Mouse (Mus musculus): Measurements from ENCODE around the gene Zg16. TPM values are rescaled to one million over a fixed set of nuclear protein-coding genes. Genes with fewer than 3 reads are reported as not detected.
A peak's percentile ranks its signal among the peaks of the same experiment; 100 is the strongest.
"Not testable (repeated sequence)": the region's sequence is repeated elsewhere in the genome, so short reads cannot be mapped to it uniquely, and the experiment has no call there.

Gene Zg16
- polyA plus RNA-seq, 1 experiment from 2014 or later, result not detected

DNA sequence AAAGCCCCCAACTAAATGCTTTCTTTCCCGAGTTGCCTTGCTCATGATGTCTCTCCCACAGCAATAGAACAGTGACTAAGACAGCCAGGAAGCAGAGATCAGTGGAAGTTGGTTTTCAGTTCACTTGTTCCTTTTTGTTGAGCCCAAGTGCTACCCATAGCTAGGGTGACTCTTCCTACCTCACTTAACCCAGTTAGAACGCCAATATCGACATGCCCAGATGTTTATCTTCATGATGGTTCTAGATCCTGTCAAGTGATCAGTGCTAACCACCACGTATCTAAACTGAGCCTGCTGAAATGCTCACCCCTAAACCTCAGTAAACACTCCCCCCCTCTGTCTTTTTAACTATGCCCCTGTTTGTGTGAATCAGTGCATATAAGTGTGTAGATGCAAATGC, 12.4 kb upstream of the Zg16 start:
- no peak for ATAC-seq (ENCODE audit: low FRiP score, low read depth)
- no peak overlapping the region for H3K9ac ChIP-seq
- H3K9me3 ChIP-seq, result no peaks in the 10 kb centered on the region
- H3K36me3 ChIP-seq, result no peaks in the 10 kb centered on the region
- H3K4me1 ChIP-seq, result 0 out of 2 replicates have a peak, but pooled peaks cover 9% of the 10 kb centered on the region
- H3K4me3 ChIP-seq, result no peak overlapping the region
- WGBS, result 84% methylated on average over 4 of the region's 4 CpGs
- no peaks in the 10 kb centered on the region for H3K27me3 ChIP-seq
- no peak overlapping the region for H3K4me2 ChIP-seq (replicated peaks)
- H3K27ac ChIP-seq, result no peak overlapping the region

DNA sequence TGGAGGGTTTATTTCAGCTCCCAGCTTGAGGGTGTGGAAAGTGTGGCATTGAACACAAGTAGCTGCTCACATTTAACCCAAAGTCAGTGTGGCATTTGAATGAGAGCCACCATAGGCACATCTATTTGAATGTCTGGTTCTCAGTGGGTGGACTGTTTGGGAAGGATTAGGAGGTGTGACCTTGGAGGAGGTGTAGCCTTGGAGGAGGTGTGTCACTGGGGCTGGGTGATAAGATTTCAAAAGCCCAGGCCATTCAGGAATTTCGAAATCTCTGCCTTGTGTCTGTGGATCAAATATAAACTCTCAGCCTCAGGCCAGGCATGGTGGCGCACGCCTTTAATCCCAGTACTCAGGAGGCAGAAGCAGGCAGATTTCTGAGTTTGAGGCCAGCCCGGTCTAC, 11.8 kb upstream of the Zg16 start:
- no peak for ATAC-seq (ENCODE audit: low FRiP score, low read depth)
- 84% methylated on average over 4 of the region's 4 CpGs for WGBS
- H3K9me3 ChIP-seq, result no peaks in the 10 kb centered on the region

DNA sequence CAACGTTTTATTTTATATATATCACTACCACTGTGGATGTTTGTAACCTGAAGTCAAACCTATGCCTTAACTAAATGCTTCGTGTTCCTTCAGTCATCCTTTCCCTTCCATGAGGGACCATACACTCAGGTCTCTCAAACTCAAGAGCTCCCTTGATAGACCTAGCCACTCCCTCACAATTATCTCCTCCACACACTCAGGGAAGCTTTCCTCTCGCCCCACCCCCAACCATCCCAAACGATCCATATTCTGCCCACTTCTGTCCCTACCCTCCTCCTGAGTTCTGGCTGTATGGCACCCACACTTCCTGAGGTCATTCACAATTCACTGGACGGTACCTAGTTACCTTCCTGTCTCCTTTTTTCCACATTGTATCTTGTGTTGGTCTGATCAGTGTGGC, 11.4 kb upstream of the Zg16 start:
- no peak overlapping the region for H3K27ac ChIP-seq
- no peak overlapping the region for H3K4me3 ChIP-seq
- 81% methylated on average over 5 of the region's 5 CpGs for WGBS
- H3K36me3 ChIP-seq, result no peaks in the 10 kb centered on the region
- no peaks in the 10 kb centered on the region for H3K27me3 ChIP-seq
- H3K4me1 ChIP-seq, result 0 out of 2 replicates have a peak, but pooled peaks cover 5% of the 10 kb centered on the region
- no peaks in the 10 kb centered on the region for H3K9me3 ChIP-seq
- no peak overlapping the region for H3K9ac ChIP-seq
- no peak for ATAC-seq (ENCODE audit: low FRiP score, low read depth)
- no peak overlapping the region for H3K4me2 ChIP-seq (replicated peaks)

More for the DNA sequence above, 11.8 kb upstream of the Zg16 start:
- 0 out of 2 replicates have a peak, but pooled peaks cover 5% of the 10 kb centered on the region for H3K4me1 ChIP-seq
- no peak overlapping the region for H3K4me2 ChIP-seq (replicated peaks)
- H3K27ac ChIP-seq, result no peak overlapping the region
- H3K27me3 ChIP-seq, result no peaks in the 10 kb centered on the region
- no peak overlapping the region for H3K9ac ChIP-seq
- H3K36me3 ChIP-seq, result no peaks in the 10 kb centered on the region
- no peak overlapping the region for H3K4me3 ChIP-seq

DNA sequence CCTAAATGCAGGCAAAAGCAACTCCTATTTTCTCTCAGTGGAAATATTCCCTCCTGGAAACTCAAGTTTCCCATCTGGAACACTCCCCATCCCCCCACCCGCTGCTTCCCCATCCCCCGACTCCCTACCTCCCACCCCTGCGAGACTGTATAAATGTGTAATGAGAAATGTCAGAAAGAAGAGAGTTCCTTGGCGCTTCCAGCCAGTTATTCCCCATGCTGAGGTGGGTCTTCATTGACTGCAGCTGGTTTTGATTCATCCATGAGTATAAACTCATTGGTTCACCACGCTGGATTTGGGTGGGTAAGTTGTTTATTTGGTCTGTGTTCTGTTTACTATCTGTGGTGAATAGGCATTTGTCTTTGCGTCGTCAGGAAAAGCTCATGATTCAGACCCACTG, 9.3 kb upstream of the Zg16 start:
- Histone ChIP-seq H3K36me3 (no peaks in the 10 kb centered on the region), H3K27ac (no peak overlapping the region; the same call in 1 of the 2 replicates), H3K9me3 (no peaks in the 10 kb centered on the region), H3K27me3 (no peaks in the 10 kb centered on the region), H3K9ac (no peak overlapping the region), H3K4me1 (0 out of 2 replicates have a peak, but pooled peaks cover 8% of the 10 kb centered on the region), H3K4me2 (replicated peaks) (no peak overlapping the region), H3K4me3 (no peak overlapping the region)
- no peak for ATAC-seq (ENCODE audit: low FRiP score, low read depth)
- WGBS, result 59% methylated on average over 7 of the region's 7 CpGs

DNA sequence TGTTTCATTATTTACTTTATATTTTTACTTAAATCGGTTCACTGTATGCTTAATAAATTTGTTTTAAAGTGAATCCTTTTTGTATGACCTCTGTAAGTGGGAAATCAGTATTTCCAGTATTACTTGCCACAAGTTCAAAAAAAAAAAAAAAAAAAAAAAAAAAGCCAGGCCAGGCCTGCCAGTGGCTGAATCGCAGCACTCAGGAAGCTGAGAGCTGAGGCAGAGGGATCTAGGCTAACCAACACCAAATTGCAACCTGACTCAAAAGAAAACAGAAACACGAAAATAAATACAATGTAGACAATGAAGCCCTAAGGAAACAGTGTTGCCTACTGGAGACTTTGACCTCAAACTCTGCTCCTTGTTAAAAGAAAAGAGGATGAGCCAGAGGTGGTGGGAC, 6.8 kb upstream of the Zg16 start:
- ATAC-seq (ENCODE audit: low FRiP score, low read depth), result no peak
- H3K4me3 ChIP-seq, result no peak overlapping the region
- H3K9me3 ChIP-seq, result no peaks in the 10 kb centered on the region
- H3K36me3 ChIP-seq, result no peaks in the 10 kb centered on the region
- no peaks in the 10 kb centered on the region for H3K27me3 ChIP-seq
- H3K4me2 ChIP-seq (replicated peaks), result no peak overlapping the region
- WGBS, result 74% methylated on average over 3 of the region's 3 CpGs
- H3K27ac ChIP-seq, result no peak overlapping the region
- no peak overlapping the region for H3K9ac ChIP-seq
- 0 out of 2 replicates have a peak, but pooled peaks cover 13% of the 10 kb centered on the region for H3K4me1 ChIP-seq

- Histone ChIP-seq H3K9me3 (no peaks in the 10 kb centered on the region), H3K27ac (no peak within 1 kb of the TSS), H3K9ac (no peak within 1 kb of the TSS), H3K36me3 (no peaks in the 10 kb centered on the region), H3K4me1 (0 out of 2 replicates have a peak, but pooled peaks cover 12% of the 10 kb centered on the region), H3K27me3 (0 out of 2 replicates have a peak, but pooled peaks cover 2% of the 10 kb centered on the region), H3K4me3 (peak within 1 kb of the TSS; percentile 16), H3K4me2 (replicated peaks) (peak within 1 kb of the TSS; percentile 46)
- 58% methylated on average over 16 of the region's 16 CpGs for WGBS
- ATAC-seq (ENCODE audit: low FRiP score, low read depth), result peak; percentile 32; the same call in 1 of the 2 replicates
Observed at GRCm38 (mm10) chr7:127091114-127091896, 4.2 kb upstream of the Zg16 start, which contains the start of gene AI467606. TSS of gene AI467606 (plus strand) at chr7:127091359.

DNA sequence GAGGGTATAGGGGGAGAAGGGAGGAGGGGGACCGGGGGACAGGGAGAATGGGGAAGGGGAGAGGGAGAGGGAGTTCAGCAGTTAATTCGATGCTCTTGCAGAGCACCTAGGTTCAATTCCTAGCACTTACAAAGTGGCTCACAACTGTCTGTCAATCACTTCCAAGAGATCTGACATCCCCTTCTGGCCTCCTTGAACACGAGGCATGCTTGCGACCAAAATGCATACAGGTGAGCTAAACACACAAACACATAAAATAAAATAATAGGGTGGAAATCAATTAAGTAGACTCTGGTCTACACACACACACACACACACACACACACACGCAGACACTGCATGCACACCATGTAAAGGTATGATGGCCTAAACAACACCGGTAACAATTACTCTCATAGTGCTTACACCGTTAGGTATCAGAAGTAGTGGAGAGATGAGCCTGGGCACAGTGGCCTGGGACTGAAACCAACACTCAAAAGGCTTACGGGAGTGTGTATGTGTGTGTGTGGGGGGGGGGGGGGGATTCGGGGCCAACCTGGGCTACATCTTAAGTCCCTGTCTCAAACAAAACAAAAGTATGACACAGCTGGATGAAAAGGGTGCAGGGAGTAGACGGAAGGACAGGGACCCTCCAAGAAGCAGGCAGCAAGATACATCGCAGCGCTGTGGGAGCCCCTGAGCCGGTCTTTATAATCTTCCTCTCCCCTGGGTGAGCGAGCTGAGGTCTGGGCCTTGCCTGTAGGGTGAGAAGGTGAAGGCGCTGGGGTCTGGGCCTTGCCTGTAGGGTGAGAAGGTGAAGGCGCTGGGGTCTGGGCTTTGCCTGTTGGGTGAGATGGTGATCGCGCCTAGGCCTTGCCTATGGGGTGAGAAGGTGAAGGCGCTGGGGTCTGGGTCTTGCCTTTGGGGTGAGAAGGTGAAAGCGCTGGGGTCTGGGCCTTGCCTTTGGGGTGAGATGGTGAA, 3.3 kb upstream of the Zg16 start:
- no peak overlapping the region for H3K27ac ChIP-seq
- no peak for ATAC-seq (ENCODE audit: low FRiP score, low read depth)
- WGBS, result 82% methylated on average over 20 of the region's 20 CpGs
- 0 out of 2 replicates have a peak, but pooled peaks cover 2% of the 10 kb centered on the region for H3K27me3 ChIP-seq
- H3K4me3 ChIP-seq, result no peak overlapping the region
- H3K36me3 ChIP-seq, result no peaks in the 10 kb centered on the region
- peak overlapping the region; percentile 46; the same call in 1 of the 2 replicates for H3K4me2 ChIP-seq (replicated peaks)
- H3K9ac ChIP-seq, result no peak overlapping the region
- no peaks in the 10 kb centered on the region for H3K9me3 ChIP-seq
- 0 out of 2 replicates have a peak, but pooled peaks cover 9% of the 10 kb centered on the region for H3K4me1 ChIP-seq

- H3K4me2 ChIP-seq (replicated peaks), result peak overlapping the region; percentile 54
- H3K4me3 ChIP-seq, result peak overlapping the region; percentile 27
- 0 out of 2 replicates have a peak, but pooled peaks cover 2% of the 10 kb centered on the region for H3K27me3 ChIP-seq
- H3K4me1 ChIP-seq, result 0 out of 2 replicates have a peak, but pooled peaks cover 9% of the 10 kb centered on the region
- WGBS, result 21% methylated on average over 27 of the region's 27 CpGs
- H3K27ac ChIP-seq, result no peak overlapping the region
- H3K9me3 ChIP-seq, result no peaks in the 10 kb centered on the region
- H3K36me3 ChIP-seq, result no peaks in the 10 kb centered on the region
- H3K9ac ChIP-seq, result peak overlapping the region; percentile 43; the same call in 1 of the 2 replicates
- ATAC-seq (ENCODE audit: low FRiP score, low read depth), result no peak
Observed at GRCm38 (mm10) chr7:127088901-127089845, 2.0 kb upstream of the Zg16 start.

DNA sequence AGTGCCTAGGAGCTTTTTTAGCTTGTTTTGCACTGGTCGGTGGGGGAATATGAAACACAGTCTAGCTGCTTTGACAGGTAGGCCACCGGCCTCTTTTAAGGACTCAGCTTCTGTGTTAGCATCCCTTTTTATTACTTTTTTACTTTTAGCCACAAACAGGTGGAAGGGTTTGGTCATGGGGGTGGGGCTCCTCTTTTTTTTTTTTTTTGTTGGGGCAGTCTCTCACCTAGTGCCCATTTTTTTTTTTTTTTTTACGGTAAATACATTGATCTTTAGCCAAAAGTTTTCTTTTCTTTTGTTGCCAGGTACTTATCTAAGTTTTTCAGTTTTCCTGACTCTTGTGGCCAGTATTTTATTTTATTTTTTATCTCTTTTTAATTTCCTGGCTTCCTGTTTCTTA, 955 bp upstream of the Zg16 start:
- Histone ChIP-seq H3K27me3 (0 out of 2 replicates have a peak, but pooled peaks cover 2% of the 10 kb centered on the region), H3K27ac (no peak overlapping the region), H3K4me2 (replicated peaks) (no peak overlapping the region), H3K9me3 (no peaks in the 10 kb centered on the region), H3K9ac (no peak overlapping the region), H3K36me3 (no peaks in the 10 kb centered on the region), H3K4me3 (no peak overlapping the region), H3K4me1 (0 out of 2 replicates have a peak, but pooled peaks cover 9% of the 10 kb centered on the region)
- ATAC-seq (ENCODE audit: low FRiP score, low read depth), result no peak
- 76% methylated on average over 3 of the region's 3 CpGs for WGBS

DNA sequence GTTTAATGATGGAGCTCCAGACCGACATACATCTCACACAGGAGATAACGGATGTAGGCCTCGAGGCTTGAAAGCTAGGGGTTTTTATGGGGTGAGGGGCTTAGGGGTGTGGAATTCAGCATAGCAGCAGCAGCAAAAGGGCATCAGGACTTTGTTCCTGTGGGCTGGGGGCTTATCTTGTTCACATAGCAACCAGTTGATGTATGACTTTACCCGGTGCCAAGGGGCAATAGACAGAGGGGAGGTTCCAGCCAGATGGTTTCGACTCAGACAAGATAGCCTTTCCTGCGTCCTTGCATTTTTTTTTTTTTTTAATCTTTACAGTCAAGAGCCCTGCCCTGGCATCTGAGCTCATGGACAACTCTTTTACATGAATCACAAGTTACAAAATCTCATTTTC, 1.4 kb downstream of the Zg16 start:
- not testable (repeated sequence) for H3K4me3 ChIP-seq; H3K36me3 ChIP-seq; H3K9ac ChIP-seq; H3K27ac ChIP-seq; ATAC-seq (ENCODE audit: low FRiP score, low read depth); H3K9me3 ChIP-seq; H3K27me3 ChIP-seq; H3K4me2 ChIP-seq (replicated peaks); H3K4me1 ChIP-seq
- WGBS, result 42% methylated on average over 6 of the region's 6 CpGs

DNA sequence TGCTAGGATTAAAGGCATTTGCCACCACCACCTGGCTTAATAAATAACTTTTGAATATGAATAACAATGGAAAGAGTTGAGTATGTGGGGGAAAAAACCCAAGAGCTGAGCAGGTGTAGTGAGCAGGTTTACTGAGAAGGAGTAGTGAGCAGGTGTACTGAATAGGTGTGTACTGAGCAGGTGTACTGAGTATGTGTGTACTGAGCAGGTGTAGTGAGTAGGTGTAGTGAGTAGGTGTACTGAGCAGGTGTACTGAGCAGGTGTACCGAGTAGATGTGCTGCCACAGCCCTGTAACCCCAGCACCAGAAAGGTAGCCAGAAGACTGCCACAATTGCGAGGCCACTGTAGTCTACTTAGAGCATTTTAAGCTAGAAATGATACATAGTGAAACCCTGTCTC, 2.3 kb downstream of the Zg16 start:
- Histone ChIP-seq H3K9ac (no peak overlapping the region), H3K4me3 (no peak overlapping the region), H3K4me2 (replicated peaks) (no peak overlapping the region), H3K27ac (no peak overlapping the region), H3K4me1 (no peaks in the 10 kb centered on the region), H3K36me3 (no peaks in the 10 kb centered on the region), H3K27me3 (0 out of 2 replicates have a peak, but pooled peaks cover 2% of the 10 kb centered on the region), H3K9me3 (no peaks in the 10 kb centered on the region)
- ATAC-seq (ENCODE audit: low FRiP score, low read depth), result no peak
- WGBS, result 82% methylated on average over 2 of the region's 2 CpGs
